Mouse (Mus musculus): ENCODE results near the gene Fmo1. TPM values are rescaled to one million over a fixed set of nuclear protein-coding genes. Genes with fewer than 3 reads are reported as not detected.

Fmo1 gene
- polyA plus RNA-seq, 1 experiment from 2014 or later = 12.0 TPM

Other genes starting within 250 kb of the Fmo1 start
- gene Myoc, start 227.5 kb downstream of the Fmo1 start, polyA plus RNA-seq (2015; fragmentation: Nextera tagmentation; extraction: Ambion mirVana) = 0.06 and 0.11 TPM in 2 replicates
- not detected in 2 replicates for gene Myocos, start 208.4 kb downstream of the Fmo1 start, polyA plus RNA-seq (2015; fragmentation: Nextera tagmentation; extraction: Ambion mirVana)
- gene Prrc2c, start 126.1 kb downstream of the Fmo1 start, polyA plus RNA-seq (2015; fragmentation: Nextera tagmentation; extraction: Ambion mirVana) = 194 and 195 TPM in 2 replicates
- gene Fmo4, start 52.6 kb downstream of the Fmo1 start, polyA plus RNA-seq (2015; fragmentation: Nextera tagmentation; extraction: Ambion mirVana) = 0.23 and 0.51 TPM in 2 replicates
- 0.38 and 0.45 TPM in 2 replicates for gene Fmo2, start 32.1 kb upstream of the Fmo1 start, polyA plus RNA-seq (2015; fragmentation: Nextera tagmentation; extraction: Ambion mirVana)
- 0.40 and 0.66 TPM in 2 replicates for gene Fmo6, start 70.9 kb upstream of the Fmo1 start, polyA plus RNA-seq (2015; fragmentation: Nextera tagmentation; extraction: Ambion mirVana)
- not detected in 2 replicates for gene Fmo3, start 117.9 kb upstream of the Fmo1 start, polyA plus RNA-seq (2015; fragmentation: Nextera tagmentation; extraction: Ambion mirVana)
- gene Mroh9, start 219.1 kb upstream of the Fmo1 start, polyA plus RNA-seq (2015; fragmentation: Nextera tagmentation; extraction: Ambion mirVana) = not detected in 2 replicates

Data from limb, embryonic 13.5 days (tissue).